Mouse (Mus musculus) ES-Bruce4 (cell line): ENCODE data around the gene Ermn.

Experiments
- CTCF ChIP-seq: IDR thresholded peaks from one replicate; pipeline ENCODE4 v1.8.1; 2011; ENCODE audit warnings: low read depth, low read length
- POLR2A ChIP-seq: IDR thresholded peaks from one replicate; pipeline ENCODE4 v1.8.1; 2011; ENCODE audit warnings: low read length; ENCODE audit not compliant: insufficient read depth

GRCm38 (mm10) chr2:58001497-58001896 is 51.2 kb downstream of the Ermn start:
- TF ChIP-seq CTCF (no peak), POLR2A (no peak)
